Mouse (Mus musculus) forebrain, embryonic 11.5 days (tissue): ENCODE results near the gene Sf3b3. TPM values are rescaled to one million over a fixed set of nuclear protein-coding genes. Genes with fewer than 3 reads are reported as not detected.

Experiments
- ATAC-seq: fragments of 200-750 bp; cut with Nextera tagmentation; replicated peaks from 2 replicates; pipeline ENCODE4 v1.8.0; 2017; ENCODE audit warnings: moderate TSS enrichment; ENCODE audit not compliant: low FRiP score
- DNase-seq: peaks from one replicate; pipeline ENCODE4 v3.0.0-alpha.2; 2017; ENCODE audit warnings: low spot score
- H3K27ac ChIP-seq: fragments of 300-500 bp; sonication (generic); 2 replicates; pipeline ENCODE4 v1.5.1; 2014; ENCODE audit warnings: low read depth, low read length
- H3K27me3 ChIP-seq: fragments of 300-500 bp; sonication (generic); 2 replicates; pipeline ENCODE4 v1.6.1; 2014; ENCODE audit warnings: mild to moderate bottlenecking, low read length, mixed read lengths; ENCODE audit not compliant: control insufficient read depth, insufficient read depth
- H3K36me3 ChIP-seq: fragments of 300-500 bp; sonication (generic); 2 replicates; pipeline ENCODE4 v1.6.1; 2014; ENCODE audit warnings: mild to moderate bottlenecking, low read length, moderate library complexity, mixed read lengths; ENCODE audit not compliant: control insufficient read depth, insufficient read depth
- H3K4me1 ChIP-seq: fragments of 300-500 bp; sonication (generic); replicated peaks from 2 replicates; pipeline ENCODE4 v1.6.1; 2014; ENCODE audit warnings: low read length, mixed read lengths; ENCODE audit not compliant: control insufficient read depth, insufficient read depth
- H3K4me2 ChIP-seq: fragments of 300-500 bp; sonication (generic); 2 replicates; pipeline ENCODE4 v1.6.1; 2014; ENCODE audit warnings: low read depth, mild to moderate bottlenecking, low read length, moderate library complexity, mixed read lengths; ENCODE audit not compliant: severe bottlenecking
- H3K4me3 ChIP-seq: fragments of 300-500 bp; sonication (generic); 2 replicates; pipeline ENCODE4 v1.5.1; 2014; ENCODE audit warnings: low read depth, low read length
- H3K9ac ChIP-seq: fragments of 300-500 bp; sonication (generic); 2 replicates; pipeline ENCODE4 v1.6.1; 2014; ENCODE audit warnings: low read length
- H3K9me3 ChIP-seq: fragments of 300-500 bp; sonication (generic); 2 replicates; pipeline ENCODE4 v1.6.1; 2016; ENCODE audit warnings: low read length, mixed read lengths; ENCODE audit not compliant: control insufficient read depth
- WGBS: fragments of 180-500 bp; shearing (Covaris S2); extraction: QIAGEN DNeasy Blood & Tissue Kit; methylation state at CpG from one replicate; pipeline ENCODE4 v1.1.7; 2014; 5-methylcytosine and 5-hydroxymethylcytosine counted together
- polyA plus RNA-seq: library from polyadenylated mRNA; unstranded; fragments of >200 nt; fragmentation: Nextera tagmentation; extraction: Ambion mirVana; gene quantifications from 2 replicates; pipeline ENCODE4 v1.2.1, GENCODE M21; 2014

Gene Sf3b3
- polyA plus RNA-seq, 1 experiment from 2014 or later = 231 TPM

DNA sequence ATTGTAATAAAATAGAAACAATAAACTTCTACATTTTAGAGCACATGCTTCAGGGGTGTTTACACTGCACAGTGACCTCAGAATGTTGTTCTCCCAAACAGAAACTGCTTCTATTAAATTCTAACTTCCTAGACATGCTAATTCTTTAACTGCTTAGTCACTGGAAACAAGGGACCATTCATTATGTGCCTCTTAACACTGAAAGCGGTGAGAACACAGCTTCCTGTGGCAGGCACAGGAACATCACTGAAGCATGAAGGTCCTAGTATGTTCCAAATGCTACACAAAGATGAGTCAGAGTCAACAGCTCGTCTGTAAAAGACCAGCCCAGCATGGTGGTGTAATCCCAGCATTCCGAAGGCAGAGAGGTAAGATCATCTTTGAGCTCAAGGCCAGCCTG lies 31.3 kb downstream of the Sf3b3 start:
- Histone ChIP-seq H3K4me3 (no peak overlapping the region), H3K27me3 (no peaks in the 10 kb centered on the region), H3K27ac (no peak overlapping the region), H3K9me3 (no peaks in the 10 kb centered on the region), H3K4me2 (no peak overlapping the region), H3K4me1 (no peaks in the 10 kb centered on the region), H3K36me3 (peaks cover 44% of the 10 kb centered on the region), H3K9ac (no peak overlapping the region)
- ATAC-seq = no peak
- WGBS = 76% methylated on average over 3 of the region's 3 CpGs
- DNase-seq = no peak

DNA sequence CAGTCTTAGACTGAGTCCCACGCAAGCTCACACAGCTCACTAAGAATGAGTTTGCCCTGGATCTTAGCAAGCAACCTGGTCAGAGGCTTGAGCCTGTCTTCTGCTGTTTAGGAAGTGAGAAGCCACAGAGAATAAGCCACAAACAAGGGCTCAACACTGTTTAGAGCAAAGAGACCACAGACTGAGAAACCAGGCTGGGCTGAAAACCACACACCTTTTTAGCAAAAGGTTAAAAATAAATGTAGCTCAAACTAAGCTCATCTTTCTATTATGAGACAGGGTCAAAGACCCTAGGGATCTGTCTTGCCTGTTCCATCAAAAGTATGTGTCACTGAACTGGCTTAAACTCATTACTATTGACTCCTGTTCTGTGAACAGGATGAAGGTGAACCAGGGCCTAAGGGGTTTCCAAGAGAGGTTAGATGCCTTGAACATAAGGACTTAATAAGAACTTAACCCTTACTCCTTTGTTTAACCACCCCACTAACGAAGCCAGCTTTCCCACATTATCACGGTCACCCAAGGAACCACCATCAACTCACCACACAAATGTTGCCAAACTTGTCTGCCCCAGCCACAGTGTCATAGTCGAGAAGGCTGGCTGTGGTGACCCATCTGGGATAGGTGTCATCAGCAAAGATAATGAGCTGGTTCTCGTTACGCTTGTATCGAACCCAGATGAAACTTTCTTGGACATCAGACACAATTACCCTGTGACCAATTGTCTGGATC lies 33.3 kb downstream of the Sf3b3 start:
- Histone ChIP-seq H3K9me3 (no peaks in the 10 kb centered on the region), H3K27me3 (no peaks in the 10 kb centered on the region), H3K4me1 (no peaks in the 10 kb centered on the region), H3K4me3 (no peak overlapping the region), H3K27ac (no peak overlapping the region), H3K36me3 (peaks cover 48% of the 10 kb centered on the region), H3K9ac (no peak overlapping the region), H3K4me2 (no peak overlapping the region)
- 93% methylated on average over 7 of the region's 7 CpGs for WGBS
- DNase-seq (peak; percentile 31), ATAC-seq (no peak)

DNA sequence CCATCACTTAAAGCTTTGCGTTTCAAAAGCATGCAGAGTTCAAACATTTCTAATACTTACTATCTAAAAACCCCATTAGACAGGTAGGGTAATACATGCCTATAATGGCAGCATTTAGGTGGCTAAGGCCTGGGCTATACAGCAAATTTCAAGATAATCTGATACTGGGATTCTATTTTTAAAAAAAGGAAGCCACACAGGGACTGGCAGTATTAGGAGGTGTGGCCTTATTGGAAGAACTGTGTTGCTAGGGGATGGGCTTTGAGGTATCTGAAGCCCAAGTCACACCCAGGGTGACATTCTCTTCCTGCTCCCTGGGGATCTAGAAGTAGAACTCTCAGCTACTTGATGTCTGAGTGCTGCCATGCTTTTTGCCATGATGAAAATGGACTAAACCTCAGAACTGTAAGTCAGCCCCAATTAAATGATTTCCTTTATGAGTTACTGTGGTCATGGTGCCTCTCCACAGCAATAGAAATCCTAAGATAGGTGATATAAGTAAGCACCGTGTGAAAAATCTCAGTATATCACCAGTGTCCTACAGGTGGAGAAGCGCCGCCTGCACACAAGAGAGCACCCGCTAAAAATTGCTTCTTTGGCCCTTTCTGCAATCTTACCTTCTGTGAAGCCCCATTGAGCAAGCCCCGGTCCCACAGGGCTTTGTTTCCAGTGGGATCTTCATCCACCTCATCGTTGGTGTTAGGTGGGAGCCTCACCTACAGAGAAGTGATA lies 34.1 kb downstream of the Sf3b3 start:
- ATAC-seq (no peak), DNase-seq (peak; percentile 23)
- H3K9ac ChIP-seq = no peak overlapping the region
- no peaks in the 10 kb centered on the region for H3K27me3 ChIP-seq
- H3K4me3 ChIP-seq = no peak overlapping the region
- H3K9me3 ChIP-seq = no peaks in the 10 kb centered on the region
- peaks cover 43% of the 10 kb centered on the region for H3K36me3 ChIP-seq
- no peaks in the 10 kb centered on the region for H3K4me1 ChIP-seq
- no peak overlapping the region for H3K4me2 ChIP-seq
- no peak overlapping the region for H3K27ac ChIP-seq
- WGBS = 98% methylated on average over 7 of the region's 7 CpGs

DNA sequence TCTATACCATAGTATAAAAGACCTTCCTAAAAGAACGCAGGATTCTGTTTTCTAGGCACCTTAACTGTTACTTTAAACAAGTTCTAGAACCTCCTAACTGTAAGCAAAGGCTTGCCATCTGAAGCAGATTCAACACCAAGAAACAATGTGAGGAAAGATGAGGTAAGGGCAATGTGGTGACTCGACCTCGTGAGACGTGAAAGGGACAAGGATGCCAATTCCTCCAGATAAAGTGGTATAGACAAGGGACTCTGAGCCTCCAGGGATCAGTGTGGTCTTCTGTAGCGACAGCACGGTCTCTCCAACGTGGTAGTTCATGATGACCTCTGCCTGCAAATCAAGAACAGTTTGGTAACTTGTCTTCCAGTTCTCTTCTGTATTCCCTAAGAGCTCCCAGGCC lies 34.8 kb downstream of the Sf3b3 start:
- H3K27me3 ChIP-seq = no peaks in the 10 kb centered on the region
- no peak for DNase-seq
- ATAC-seq = no peak

DNA sequence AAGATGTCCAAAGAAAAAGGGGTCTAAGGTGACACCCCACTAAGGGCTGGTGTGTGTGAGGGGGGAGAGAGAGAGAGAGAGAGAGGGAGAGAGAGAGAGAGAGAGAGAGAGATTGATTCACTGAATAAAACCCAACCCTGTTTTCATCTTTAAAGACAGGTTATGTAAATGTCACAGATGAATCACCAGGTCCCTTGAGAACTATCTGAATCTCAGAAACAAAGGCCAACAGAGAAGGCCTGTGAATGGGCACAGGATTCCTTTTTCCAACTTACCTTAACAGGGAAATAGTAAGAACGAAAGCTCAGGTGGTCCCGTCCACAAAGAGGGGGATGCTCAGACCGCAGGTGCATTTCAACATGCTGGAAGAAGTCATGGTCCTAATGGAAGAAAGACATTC lies 35.5 kb downstream of the Sf3b3 start:
- H3K36me3 ChIP-seq = peaks cover 40% of the 10 kb centered on the region
- H3K4me3 ChIP-seq = no peak overlapping the region
- no peaks in the 10 kb centered on the region for H3K27me3 ChIP-seq
- no peak for DNase-seq
- H3K4me2 ChIP-seq = no peak overlapping the region
- no peak overlapping the region for H3K27ac ChIP-seq
- WGBS = 95% methylated on average over 3 of the region's 3 CpGs
- no peak overlapping the region for H3K9ac ChIP-seq
- no peaks in the 10 kb centered on the region for H3K4me1 ChIP-seq
- no peaks in the 10 kb centered on the region for H3K9me3 ChIP-seq
- ATAC-seq = no peak

More for the DNA sequence above, 34.8 kb downstream of the Sf3b3 start:
- Histone ChIP-seq H3K9me3 (no peaks in the 10 kb centered on the region), H3K4me2 (no peak overlapping the region), H3K36me3 (peaks cover 42% of the 10 kb centered on the region), H3K4me1 (no peaks in the 10 kb centered on the region), H3K4me3 (no peak overlapping the region), H3K9ac (no peak overlapping the region), H3K27ac (no peak overlapping the region)
- 93% methylated on average over 7 of the region's 7 CpGs for WGBS

DNA sequence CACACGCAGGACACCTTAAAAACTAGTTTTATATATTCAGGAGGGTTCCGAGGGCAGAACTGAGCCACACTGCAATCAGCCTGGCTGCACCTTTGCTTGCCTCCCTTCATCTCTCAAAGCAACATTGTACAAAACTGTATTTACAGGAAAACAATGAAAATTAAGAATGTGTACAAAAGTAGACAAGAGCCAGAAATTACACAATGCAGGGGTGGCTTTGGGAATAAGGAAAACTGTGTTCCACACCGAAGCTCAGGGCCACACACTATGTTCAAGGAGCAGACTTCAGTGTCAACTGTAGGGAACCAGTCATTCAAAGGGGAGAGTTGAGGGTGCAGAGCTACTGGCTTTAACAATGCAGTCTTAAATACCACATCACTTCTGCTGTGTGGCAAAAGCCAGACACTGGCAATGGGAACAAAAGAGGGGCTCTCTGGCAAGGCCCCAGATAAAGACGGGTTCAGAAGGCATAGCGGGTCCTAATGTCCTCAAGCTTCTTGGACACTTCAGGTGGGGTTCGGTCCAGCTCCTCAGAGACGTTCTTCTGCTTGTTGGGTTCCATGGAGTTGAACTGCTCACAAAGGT lies 36.0 kb downstream of the Sf3b3 start:
- Histone ChIP-seq H3K4me1 (no peaks in the 10 kb centered on the region), H3K27me3 (no peaks in the 10 kb centered on the region), H3K27ac (no peak overlapping the region), H3K4me2 (no peak overlapping the region), H3K9ac (no peak overlapping the region), H3K9me3 (no peaks in the 10 kb centered on the region), H3K4me3 (no peak overlapping the region), H3K36me3 (peaks cover 37% of the 10 kb centered on the region; the same call in 1 of the 2 replicates)
- ATAC-seq = no peak
- 91% methylated on average over 7 of the region's 7 CpGs for WGBS
- no peak for DNase-seq

DNA sequence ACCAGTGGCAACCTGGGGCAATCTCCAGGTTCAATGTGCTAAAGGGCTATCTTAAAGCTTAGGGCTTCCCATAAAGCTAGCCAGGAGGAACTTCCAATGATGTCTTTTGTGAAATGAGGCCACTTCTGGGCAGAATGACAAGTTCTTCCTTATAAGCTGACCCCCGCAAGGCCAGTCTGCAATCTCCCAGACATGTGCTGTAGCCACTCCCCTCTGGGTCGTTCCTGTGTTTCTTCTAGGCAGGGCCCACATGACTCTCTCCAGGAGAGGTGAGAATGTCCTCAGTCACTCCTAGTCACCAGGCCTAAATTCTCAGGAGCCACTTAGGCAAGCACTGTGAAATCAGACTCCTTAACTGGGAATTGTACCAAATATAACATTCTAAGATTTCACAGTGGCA lies 36.8 kb downstream of the Sf3b3 start:
- DNase-seq = no peak
- H3K36me3 ChIP-seq = peaks cover 34% of the 10 kb centered on the region; the same call in 1 of the 2 replicates
- no peak for ATAC-seq

DNA sequence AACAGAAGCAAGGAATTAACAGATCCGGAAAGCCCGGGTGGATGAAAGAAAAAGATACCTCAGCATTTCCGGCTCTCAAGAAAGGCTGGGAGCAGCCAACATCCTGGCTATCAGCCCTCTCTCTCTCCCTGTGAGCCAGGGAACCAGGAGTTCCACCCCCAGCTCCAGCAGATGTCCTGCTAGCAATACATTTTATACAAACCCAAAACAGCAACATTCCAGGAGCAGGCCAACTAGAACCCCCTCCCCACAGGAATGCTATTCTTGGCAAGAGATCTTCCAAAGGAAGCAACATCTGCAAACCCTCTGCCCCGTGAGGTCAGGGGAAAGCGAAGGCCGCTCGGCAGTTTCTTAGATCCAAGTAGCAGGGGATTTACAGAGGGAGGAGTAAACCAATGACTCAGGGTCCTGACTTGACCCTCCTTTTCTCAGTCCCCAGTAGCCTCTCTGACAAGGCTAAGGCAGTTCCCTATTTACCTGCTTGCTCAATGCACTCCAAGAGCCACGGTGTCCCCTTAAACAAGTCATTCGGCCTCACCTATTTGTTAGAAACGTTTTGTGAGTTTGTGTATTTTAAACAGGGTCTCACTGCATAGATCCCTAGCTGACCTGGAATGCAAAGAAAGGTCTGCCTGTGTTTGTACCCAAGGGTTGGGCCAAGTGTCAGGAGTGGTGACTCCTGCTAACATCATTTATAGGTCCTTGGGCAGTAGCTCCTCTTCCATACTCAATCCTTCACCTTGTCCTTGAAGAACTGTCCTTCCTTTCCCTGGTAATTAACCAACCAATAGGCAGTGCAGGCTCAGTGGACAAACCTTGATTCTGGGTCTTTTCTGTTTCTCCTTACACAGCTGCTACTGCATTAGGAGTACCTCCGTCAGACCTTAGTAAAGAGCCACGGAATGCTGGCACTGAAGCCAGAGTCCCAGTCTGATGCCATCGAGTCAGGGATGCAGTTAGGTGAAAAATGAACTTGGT lies 37.8 kb downstream of the Sf3b3 start:
- DNase-seq (no peak), ATAC-seq (no peak)
- Histone ChIP-seq H3K36me3 (peaks cover 29% of the 10 kb centered on the region; the same call in 1 of the 2 replicates), H3K9ac (no peak overlapping the region), H3K4me2 (no peak overlapping the region), H3K27ac (no peak overlapping the region), H3K4me1 (no peaks in the 10 kb centered on the region), H3K27me3 (no peaks in the 10 kb centered on the region), H3K4me3 (no peak overlapping the region), H3K9me3 (no peaks in the 10 kb centered on the region)
- WGBS = 67% methylated on average over 13 of the region's 13 CpGs

More for the DNA sequence above, 36.8 kb downstream of the Sf3b3 start:
- Histone ChIP-seq H3K4me2 (no peak overlapping the region), H3K27ac (no peak overlapping the region), H3K9me3 (no peaks in the 10 kb centered on the region), H3K9ac (no peak overlapping the region), H3K4me1 (no peaks in the 10 kb centered on the region), H3K27me3 (no peaks in the 10 kb centered on the region), H3K4me3 (no peak overlapping the region)
- 72% methylated on average over 2 of the region's 2 CpGs for WGBS
